Mouse (Mus musculus) intestine, embryonic 15.5 days (tissue): Measurements from ENCODE around the gene Smarcd3. TPM values are rescaled to one million over a fixed set of nuclear protein-coding genes. Genes with fewer than 3 reads are reported as not detected.
A peak's percentile ranks its signal among the peaks of the same experiment; 100 is the strongest.
"Not testable (repeated sequence)": the region's sequence is repeated elsewhere in the genome, so short reads cannot be mapped to it uniquely, and the experiment has no call there.

Experiments
- ATAC-seq: fragments of 200-750 bp; cut with Nextera tagmentation; 2 replicates; pipeline ENCODE4 v1.8.0; 2017; ENCODE audit warnings: moderate TSS enrichment, moderate library complexity
- H3K27ac ChIP-seq: fragments of 300-500 bp; sonication (generic); 2 replicates; pipeline ENCODE4 v1.5.1; 2015; ENCODE audit warnings: mild to moderate bottlenecking, inconsistent platforms
- H3K27me3 ChIP-seq: fragments of 300-500 bp; sonication (generic); replicated peaks from 2 replicates; pipeline ENCODE4 v1.6.1; 2015; ENCODE audit warnings: inconsistent platforms
- H3K36me3 ChIP-seq: fragments of 300-500 bp; sonication (generic); 2 replicates; pipeline ENCODE4 v1.6.1; 2015; ENCODE audit warnings: inconsistent platforms
- H3K4me1 ChIP-seq: fragments of 300-500 bp; sonication (generic); replicated peaks from 2 replicates; pipeline ENCODE4 v1.6.1; 2015; ENCODE audit warnings: inconsistent platforms
- H3K4me2 ChIP-seq: fragments of 300-500 bp; sonication (generic); replicated peaks from 2 replicates; pipeline ENCODE4 v1.6.1; 2015; ENCODE audit warnings: mild to moderate bottlenecking, inconsistent platforms
- H3K4me3 ChIP-seq: fragments of 300-500 bp; sonication (generic); replicated peaks from 2 replicates; pipeline ENCODE4 v1.5.1; 2015; ENCODE audit warnings: inconsistent platforms
- H3K9ac ChIP-seq: fragments of 300-500 bp; sonication (generic); 2 replicates; pipeline ENCODE4 v1.6.1; 2015; ENCODE audit warnings: inconsistent platforms
- H3K9me3 ChIP-seq: fragments of 300-500 bp; sonication (generic); 2 replicates; pipeline ENCODE4 v1.6.1; 2016; ENCODE audit warnings: inconsistent platforms
- WGBS: fragments of 180-500 bp; shearing (Covaris S2); methylation state at CpG from one replicate; pipeline ENCODE4 v1.1.7; 2015; 5-methylcytosine and 5-hydroxymethylcytosine counted together
- polyA plus RNA-seq: library from polyadenylated mRNA; unstranded; fragments of >200 nt; fragmentation: Nextera tagmentation; extraction: Ambion mirVana; gene quantifications from 2 replicates; pipeline ENCODE4 v1.2.1, GENCODE M21; 2015

Gene Smarcd3
- polyA plus RNA-seq, 1 experiment from 2014 or later: 15.5 TPM

- peak within 1 kb of the TSS; percentile 85 for H3K27ac ChIP-seq
- under 1% methylated on average over 48 of the region's 48 CpGs for whole genome bisulfite sequencing
- H3K27me3 ChIP-seq: no peaks in the 10 kb centered on the region
- H3K4me1 ChIP-seq: peaks cover 14% of the 10 kb centered on the region
- H3K9me3 ChIP-seq: no peaks in the 10 kb centered on the region
- peak; percentile 98 for ATAC-seq
- H3K4me2 ChIP-seq: peak within 1 kb of the TSS; percentile 72
- H3K36me3 ChIP-seq: peaks cover 28% of the 10 kb centered on the region
- H3K4me3 ChIP-seq: peak within 1 kb of the TSS; percentile 83
- H3K9ac ChIP-seq: peak within 1 kb of the TSS; percentile 76
Measured at GRCm38 (mm10) chr5:24577183-24577929, 46.9 kb downstream of the Smarcd3 start, which contains the start of gene Abcf2. TSS of gene Abcf2 (minus strand) at chr5:24577467.

GRCm38 (mm10) chr5:24576801-24577182, 47.4 kb downstream of the Smarcd3 start:
- no peaks in the 10 kb centered on the region for H3K9me3 ChIP-seq
- H3K4me3 ChIP-seq: peak overlapping the region; percentile 83
- peak overlapping the region; percentile 76 for H3K9ac ChIP-seq
- H3K4me1 ChIP-seq: peaks cover 14% of the 10 kb centered on the region
- H3K36me3 ChIP-seq: peaks cover 33% of the 10 kb centered on the region
- peak; percentile 46 for ATAC-seq
- no peaks in the 10 kb centered on the region for H3K27me3 ChIP-seq
- WGBS: under 1% methylated on average over 32 of the region's 32 CpGs
- peak overlapping the region; percentile 71 for H3K27ac ChIP-seq
- peak overlapping the region; percentile 72 for H3K4me2 ChIP-seq

GRCm38 (mm10) chr5:24575948-24576347, 48.3 kb downstream of the Smarcd3 start:
- Histone ChIP-seq H3K27me3 (no peaks in the 10 kb centered on the region), H3K4me2 (peak overlapping the region; percentile 72), H3K27ac (no peak overlapping the region), H3K36me3 (peaks cover 35% of the 10 kb centered on the region), H3K9ac (no peak overlapping the region), H3K4me3 (peak overlapping the region; percentile 83), H3K4me1 (peaks cover 14% of the 10 kb centered on the region), H3K9me3 (no peaks in the 10 kb centered on the region)
- 79% methylated on average over 1 of the region's 1 CpGs for WGBS
- no peak for ATAC-seq

GRCm38 (mm10) chr5:24556709-24557108, 67.5 kb downstream of the Smarcd3 start, which contains the start of gene 4931409K22Rik:
TSS of gene 4931409K22Rik (minus strand) at chr5:24556809.
- Histone ChIP-seq H3K4me1 (no peaks in the 10 kb centered on the region), H3K27me3 (no peaks in the 10 kb centered on the region), H3K27ac (no peak within 1 kb of the TSS), H3K4me2 (no peak within 1 kb of the TSS), H3K9me3 (no peaks in the 10 kb centered on the region), H3K4me3 (no peak within 1 kb of the TSS), H3K9ac (no peak within 1 kb of the TSS), H3K36me3 (no peaks in the 10 kb centered on the region)
- WGBS: 62% methylated on average over 2 of the region's 2 CpGs
- ATAC-seq: no peak

GRCm38 (mm10) chr5:24555335-24555734, 68.9 kb downstream of the Smarcd3 start:
- not testable (repeated sequence) for H3K27ac ChIP-seq, H3K27me3 ChIP-seq, ATAC-seq, H3K4me3 ChIP-seq, H3K9me3 ChIP-seq, H3K4me1 ChIP-seq, H3K4me2 ChIP-seq, H3K36me3 ChIP-seq, H3K9ac ChIP-seq
- WGBS: 91% methylated on average over 7 of the region's 7 CpGs

- WGBS: 68% methylated on average over 5 of the region's 5 CpGs
- H3K9me3 ChIP-seq: no peaks in the 10 kb centered on the region
Measured at GRCm38 (mm10) chr5:24553621-24554244, 70.5 kb downstream of the Smarcd3 start.

GRCm38 (mm10) chr5:24551317-24551688, 72.9 kb downstream of the Smarcd3 start:
- no peaks in the 10 kb centered on the region for H3K36me3 ChIP-seq
- no peak overlapping the region for H3K27ac ChIP-seq
- peaks cover 9% of the 10 kb centered on the region for H3K4me1 ChIP-seq
- no peak for ATAC-seq
- H3K27me3 ChIP-seq: 0 out of 2 replicates have a peak, but pooled peaks cover 4% of the 10 kb centered on the region
- H3K9me3 ChIP-seq: no peaks in the 10 kb centered on the region
- WGBS: 52% methylated on average over 2 of the region's 2 CpGs
- H3K4me3 ChIP-seq: no peak overlapping the region
- H3K4me2 ChIP-seq: peak overlapping the region; percentile 52
- H3K9ac ChIP-seq: no peak overlapping the region

More at GRCm38 (mm10) chr5:24553621-24554244, 70.5 kb downstream of the Smarcd3 start:
- H3K4me3 ChIP-seq: no peak overlapping the region
- no peak overlapping the region for H3K9ac ChIP-seq
- no peak overlapping the region for H3K4me2 ChIP-seq
- no peak overlapping the region for H3K27ac ChIP-seq
- no peak for ATAC-seq
- peaks cover 9% of the 10 kb centered on the region for H3K4me1 ChIP-seq
- H3K36me3 ChIP-seq: no peaks in the 10 kb centered on the region
- H3K27me3 ChIP-seq: 0 out of 2 replicates have a peak, but pooled peaks cover 4% of the 10 kb centered on the region

GRCm38 (mm10) chr5:24550598-24551316, 73.5 kb downstream of the Smarcd3 start:
- WGBS: 23% methylated on average over 26 of the region's 26 CpGs
- ATAC-seq: peak; percentile 51
- 0 out of 2 replicates have a peak, but pooled peaks cover 4% of the 10 kb centered on the region for H3K27me3 ChIP-seq
- H3K4me2 ChIP-seq: peak overlapping the region; percentile 52
- no peak overlapping the region for H3K9ac ChIP-seq
- H3K4me1 ChIP-seq: peaks cover 9% of the 10 kb centered on the region
- no peaks in the 10 kb centered on the region for H3K9me3 ChIP-seq
- H3K27ac ChIP-seq: no peak overlapping the region
- H3K36me3 ChIP-seq: no peaks in the 10 kb centered on the region
- no peak overlapping the region for H3K4me3 ChIP-seq

- Histone ChIP-seq H3K4me3 (no peak overlapping the region), H3K27ac (no peak overlapping the region), H3K4me2 (no peak overlapping the region), H3K4me1 (peaks cover 14% of the 10 kb centered on the region), H3K9ac (no peak overlapping the region), H3K36me3 (no peaks in the 10 kb centered on the region), H3K27me3 (peaks cover 2% of the 10 kb centered on the region), H3K9me3 (no peaks in the 10 kb centered on the region)
- no peak for ATAC-seq
- 84% methylated on average over 7 of the region's 7 CpGs for WGBS
Measured at GRCm38 (mm10) chr5:24542643-24543042, 81.6 kb downstream of the Smarcd3 start.

GRCm38 (mm10) chr5:24541144-24541569, 83.1 kb downstream of the Smarcd3 start:
- peaks cover 14% of the 10 kb centered on the region for H3K4me1 ChIP-seq
- peaks cover 2% of the 10 kb centered on the region for H3K27me3 ChIP-seq
- H3K4me3 ChIP-seq: 0 out of 2 replicates have a peak overlapping the region, but pooled peaks have one; percentile 12
- H3K9ac ChIP-seq: no peak overlapping the region
- no peaks in the 10 kb centered on the region for H3K36me3 ChIP-seq
- no peak overlapping the region for H3K27ac ChIP-seq
- ATAC-seq: no peak; the same call in 1 of the 2 replicates
- no peaks in the 10 kb centered on the region for H3K9me3 ChIP-seq
- peak overlapping the region; percentile 53 for H3K4me2 ChIP-seq
- WGBS: 16% methylated on average over 6 of the region's 6 CpGs
